Mouse (Mus musculus) natural killer cell, adult 2 months (primary cell): ENCODE measurements around the gene Map3k5.
A peak's percentile ranks its signal among the peaks of the same experiment; 100 is the strongest.
"Not testable (repeated sequence)": the region's sequence is repeated elsewhere in the genome, so short reads cannot be mapped to it uniquely, and the experiment has no call there.

Experiments
- DNase-seq, 2 experiments: peaks; one replicate each; pipeline ENCODE4 v3.0.0; 2022; ENCODE audit warnings: low spot score in 2 of 2

The Map3k5 gene

DNA sequence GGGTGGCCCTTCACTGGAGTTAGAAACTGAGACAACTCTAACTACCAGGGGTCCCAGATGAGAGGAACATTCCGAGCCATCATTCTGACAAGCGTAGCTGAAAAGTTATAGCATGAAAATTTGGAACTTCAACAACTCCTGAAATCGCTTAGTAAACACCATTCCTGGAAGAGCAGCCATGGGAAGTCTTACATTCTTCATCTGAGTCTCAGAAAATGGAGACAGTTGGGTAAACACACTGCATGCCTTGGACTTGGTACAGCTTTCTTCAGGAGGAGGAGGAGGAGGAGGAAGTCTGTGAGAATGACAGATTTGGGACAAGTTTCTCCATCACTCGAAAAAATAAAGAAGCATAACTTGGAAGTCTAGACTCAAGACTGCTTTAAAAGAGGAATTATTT, 29.8 kb downstream of the Map3k5 start:
- no peak for DNase-seq

- no peak for DNase-seq
Observed at GRCm38 (mm10) chr10:19966597-19966996, 32.3 kb downstream of the Map3k5 start.

GRCm38 (mm10) chr10:19968445-19968844, 34.2 kb downstream of the Map3k5 start:
- no peak for DNase-seq

DNA sequence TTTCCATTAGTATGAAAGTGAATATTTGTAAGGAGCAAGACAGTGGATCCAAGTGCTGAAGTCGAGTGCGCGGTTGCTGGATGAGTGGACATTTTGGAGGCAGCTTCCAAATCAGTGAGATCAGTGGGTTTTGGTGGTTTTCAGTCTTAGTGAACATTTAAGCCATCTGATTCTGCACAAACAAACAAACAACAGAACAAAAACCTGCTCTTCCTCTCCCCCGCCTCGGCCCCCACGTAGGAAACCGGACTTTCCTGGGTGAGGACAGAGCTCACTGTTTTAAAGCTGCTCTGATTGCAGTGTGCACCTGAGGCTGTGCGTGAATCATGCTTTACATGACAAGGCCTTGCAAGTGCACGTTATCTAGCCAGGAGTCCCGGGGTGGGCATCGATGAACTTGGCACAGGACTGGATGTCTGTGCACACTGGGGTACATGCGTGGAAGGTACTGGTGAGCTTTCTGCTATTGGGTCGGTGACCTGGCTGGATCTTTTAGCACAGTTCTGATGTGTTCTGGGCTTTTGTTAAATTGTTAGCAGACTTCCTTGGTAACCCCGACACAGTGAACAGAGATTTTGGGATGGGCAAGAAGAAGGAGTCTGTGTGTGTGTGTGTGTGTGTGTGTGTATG, 35.7 kb downstream of the Map3k5 start:
- DNase-seq = no peak

DNA sequence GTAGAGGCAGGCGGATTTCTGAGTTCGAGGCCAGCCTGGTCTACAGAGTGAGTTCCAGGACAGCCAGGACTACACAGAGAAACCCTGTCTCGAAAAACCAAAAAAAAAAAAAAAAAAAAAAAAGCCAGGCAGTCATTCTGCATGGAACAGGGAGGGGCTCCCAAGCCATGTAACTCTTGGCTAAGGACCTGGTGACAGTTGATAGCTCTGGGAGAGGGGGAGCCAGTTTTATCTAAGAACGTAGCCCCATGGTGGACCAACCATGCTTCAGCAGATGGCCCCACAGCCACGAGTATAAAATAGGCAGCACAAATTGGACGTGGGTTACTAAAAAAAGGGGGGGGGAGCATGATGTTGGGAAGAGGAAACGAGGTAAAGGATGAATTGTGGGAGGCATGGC, 37.2 kb downstream of the Map3k5 start:
- not testable (repeated sequence) for DNase-seq

GRCm38 (mm10) chr10:19973321-19974108, 39.2 kb downstream of the Map3k5 start:
- no peak for DNase-seq

- no peak for DNase-seq
Observed at GRCm38 (mm10) chr10:19977557-19977956, 43.3 kb downstream of the Map3k5 start.

DNA sequence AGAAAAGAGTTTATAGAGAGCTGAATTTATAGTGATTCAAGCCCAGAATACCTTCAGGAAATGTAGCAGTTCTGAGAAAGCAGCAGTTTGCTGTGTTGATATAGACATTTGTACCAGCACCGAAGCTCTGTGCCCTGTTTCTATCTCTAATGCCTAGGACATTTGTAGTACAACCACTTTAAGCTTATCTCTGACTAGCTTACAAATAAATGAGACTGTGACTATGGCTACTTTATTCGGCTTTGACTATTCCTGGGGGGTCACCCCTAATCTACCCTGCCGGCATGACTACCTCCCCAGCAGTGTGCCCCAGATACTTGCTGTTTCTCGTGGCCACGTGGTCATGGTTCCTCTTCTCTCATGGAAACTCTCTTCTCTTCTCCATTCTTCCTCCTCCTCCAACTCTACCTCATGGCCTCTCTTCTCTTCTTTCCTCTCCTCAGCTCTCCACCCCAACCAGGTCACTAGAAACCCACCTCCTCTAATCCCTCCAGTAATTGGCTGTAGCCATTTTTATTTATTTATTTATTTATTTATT, 44.5 kb downstream of the Map3k5 start:
- DNase-seq = no peak

- no peak for DNase-seq
Observed at GRCm38 (mm10) chr10:19987736-19988135, 53.5 kb downstream of the Map3k5 start.

DNA sequence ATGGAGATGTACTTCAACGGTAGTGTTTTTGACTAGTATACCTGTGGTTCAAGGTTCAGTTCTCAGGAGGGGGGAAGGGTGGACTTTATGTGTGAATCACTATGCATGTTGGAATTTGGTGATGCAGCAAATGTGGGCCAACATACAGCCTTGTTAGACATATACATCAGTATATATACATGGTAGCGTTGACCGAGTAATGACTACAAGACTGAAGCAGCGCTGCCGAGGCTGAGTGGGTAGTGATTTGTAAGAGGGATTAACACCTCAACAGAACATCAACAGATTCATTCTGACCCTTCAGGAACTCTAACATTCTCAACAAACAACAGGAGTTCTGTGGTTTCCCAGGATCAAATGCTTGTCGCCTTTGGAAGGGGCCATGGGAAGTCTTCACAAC, 55.7 kb downstream of the Map3k5 start:
- no peak for DNase-seq

DNA sequence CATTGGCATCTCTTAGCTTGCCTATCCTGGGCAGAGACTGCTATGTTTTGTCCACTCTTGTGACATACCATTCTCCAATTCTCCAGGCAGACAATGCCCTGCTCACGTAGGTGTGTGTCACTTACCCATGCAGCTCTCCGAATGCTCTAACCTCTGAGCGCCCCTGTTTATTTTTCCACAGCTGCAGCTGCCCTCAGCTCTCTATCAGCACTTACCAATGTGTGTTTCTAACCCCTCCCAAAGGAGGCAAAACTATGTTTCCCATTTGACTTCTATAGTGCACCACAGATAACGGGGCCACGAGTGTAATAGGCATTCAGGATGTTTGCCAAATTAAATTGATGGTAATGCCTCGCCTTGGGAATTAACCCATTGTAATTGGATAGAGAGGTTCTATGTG, 56.4 kb downstream of the Map3k5 start:
- no peak for DNase-seq

- DNase-seq = no peak
Observed at GRCm38 (mm10) chr10:19991237-19991865, 57.1 kb downstream of the Map3k5 start.

DNA sequence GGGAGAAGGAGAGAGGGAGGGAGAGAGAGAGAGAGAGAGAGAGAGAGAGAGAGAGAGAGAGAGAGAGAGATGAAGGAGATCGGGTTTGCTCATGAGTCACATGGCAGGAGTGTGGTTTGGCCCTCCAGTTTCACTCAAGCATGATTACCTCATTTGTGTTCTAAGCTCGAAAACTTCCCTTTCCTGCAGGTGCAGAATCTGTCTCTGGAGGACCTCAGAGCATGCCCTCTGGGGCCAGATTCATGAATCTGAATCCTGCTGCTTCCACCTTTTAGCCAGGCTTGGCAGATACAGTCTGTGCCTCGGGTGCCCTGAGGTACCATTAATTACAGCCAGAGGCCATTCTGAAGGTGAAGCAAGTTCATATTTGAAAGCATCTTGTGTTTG, 57.6 kb downstream of the Map3k5 start:
- DNase-seq = peak; percentile 33 to 75

DNA sequence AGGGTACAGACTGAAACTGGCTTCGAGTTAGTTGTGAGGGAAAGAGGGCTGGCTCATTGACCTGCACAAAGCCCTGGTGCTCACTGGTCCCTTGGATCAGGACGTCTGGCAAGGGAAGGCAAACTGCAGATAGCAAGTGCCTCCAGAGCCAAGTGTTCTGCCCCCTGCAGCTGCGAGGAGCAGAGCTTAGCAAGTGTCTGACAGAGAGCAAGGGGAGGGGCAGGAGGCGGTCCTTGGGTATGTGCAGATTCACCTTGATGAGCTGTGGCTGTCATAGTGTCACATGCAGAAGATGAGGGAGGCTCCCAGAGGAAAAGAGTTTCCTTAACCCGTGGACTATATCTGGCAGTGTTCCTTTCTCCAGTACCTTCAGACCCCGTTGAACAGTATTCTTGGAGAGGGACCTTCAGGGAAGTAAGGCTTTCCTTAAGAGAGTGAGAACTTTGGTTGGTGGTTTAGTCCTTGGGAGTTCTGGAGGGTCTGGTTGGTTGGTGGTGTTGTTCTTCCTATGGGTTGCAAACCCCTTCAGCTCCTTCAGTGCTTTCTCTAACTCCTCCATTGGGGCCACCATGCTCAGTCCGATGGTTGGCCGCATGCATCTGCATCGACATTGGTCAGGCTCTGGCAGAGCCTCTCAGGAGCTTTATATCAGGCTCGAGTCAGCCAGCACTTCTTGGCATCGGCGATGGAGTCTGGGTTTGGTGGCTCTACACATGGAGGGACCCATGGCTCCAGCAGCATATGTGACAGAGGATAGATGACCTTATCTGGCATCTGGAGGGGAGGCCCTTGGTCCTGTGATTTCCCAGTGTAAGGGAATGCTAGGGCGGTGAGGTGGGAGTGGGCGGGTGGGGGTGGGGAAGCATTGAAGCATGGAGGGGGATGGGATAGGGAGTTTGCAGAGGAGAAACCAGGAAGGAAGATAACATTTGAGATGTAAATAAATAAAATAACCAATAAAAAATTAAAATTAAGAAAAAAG, 60.5 kb downstream of the Map3k5 start:
- no peak for DNase-seq

GRCm38 (mm10) chr10:19996151-19996550, 61.9 kb downstream of the Map3k5 start:
- DNase-seq = no peak

GRCm38 (mm10) chr10:19999703-20000407, 65.6 kb downstream of the Map3k5 start:
- no peak for DNase-seq

DNA sequence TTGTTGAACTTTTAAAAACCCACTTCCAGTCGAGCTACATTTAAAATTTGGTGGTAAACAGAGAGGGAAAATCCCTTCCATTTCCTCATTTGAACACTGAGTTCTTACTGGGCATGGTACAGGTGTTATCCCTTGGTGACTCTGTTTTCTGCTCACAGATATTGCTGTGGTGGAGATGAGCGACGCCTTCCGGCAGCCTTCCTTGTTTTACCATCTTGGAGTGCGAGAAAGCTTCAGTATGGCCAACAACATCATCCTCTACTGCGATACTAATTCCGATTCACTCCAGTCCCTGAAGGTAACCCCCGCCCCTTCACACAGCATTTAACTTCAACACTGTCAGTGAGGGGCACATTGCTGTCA, 66.1 kb downstream of the Map3k5 start:
- no peak for DNase-seq

DNA sequence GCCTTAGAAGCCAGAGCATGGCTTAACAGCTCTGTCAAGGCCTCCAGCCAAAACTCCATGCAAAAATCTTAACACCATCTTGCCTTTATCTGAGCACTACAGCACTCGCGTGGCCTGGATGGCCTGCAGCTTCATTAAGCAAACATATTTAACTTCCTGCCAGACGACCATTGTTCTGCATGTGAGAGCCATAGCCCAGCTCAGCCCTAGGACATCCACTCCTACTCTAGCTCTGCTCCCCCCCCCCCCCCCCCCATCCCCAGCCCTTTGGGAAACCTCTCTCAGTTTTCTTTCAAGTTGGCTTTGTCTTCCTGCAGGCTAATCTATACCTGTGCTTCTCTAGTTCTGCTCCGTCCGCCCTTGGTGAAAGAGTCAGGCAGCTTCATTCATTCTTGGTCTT, 67.7 kb downstream of the Map3k5 start:
- no peak for DNase-seq

DNA sequence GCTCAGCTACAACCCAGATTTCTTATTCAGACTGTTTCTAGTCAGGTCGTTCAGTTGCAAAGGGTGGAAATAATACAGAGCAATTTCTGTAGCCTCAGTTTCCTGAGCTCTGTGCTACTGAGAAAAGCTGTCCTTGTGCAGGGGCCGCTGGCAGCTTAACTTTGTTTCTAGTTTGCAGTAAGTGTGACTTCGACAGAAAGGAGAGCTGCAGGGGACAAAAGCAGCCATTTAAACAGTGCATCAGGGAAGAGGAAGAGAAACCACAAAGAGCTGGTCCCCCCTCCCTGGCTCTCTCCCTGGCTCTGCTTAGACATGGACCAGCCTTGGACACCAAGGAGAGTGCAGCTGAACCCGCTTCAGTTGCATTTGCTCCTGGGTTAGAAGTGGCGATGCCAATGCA, 68.7 kb downstream of the Map3k5 start:
- no peak for DNase-seq

DNA sequence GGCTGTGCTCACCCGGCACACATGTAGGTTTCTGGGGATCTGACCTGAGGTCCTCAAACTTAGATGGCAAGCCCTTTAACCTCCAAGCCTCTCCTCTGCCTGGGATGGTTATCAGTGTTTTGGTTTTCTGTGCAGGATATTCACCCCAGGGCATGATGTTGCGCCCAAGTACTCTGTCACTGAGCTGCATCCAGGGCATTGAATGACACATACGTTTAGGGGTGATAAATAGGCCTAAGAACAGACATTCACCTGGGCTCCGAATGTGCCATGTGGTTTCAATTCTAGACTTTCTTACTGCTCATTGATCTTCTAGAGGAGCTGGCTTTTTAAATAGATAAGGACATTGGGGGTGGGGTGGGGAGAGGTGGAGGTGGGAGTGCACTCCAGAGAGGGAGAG, 70.5 kb downstream of the Map3k5 start:
- no peak for DNase-seq

- peak; percentile 44 to 49 for DNase-seq
Observed at GRCm38 (mm10) chr10:20005491-20005952, 71.2 kb downstream of the Map3k5 start.
